Mouse (Mus musculus) E14TG2a.4 (cell line): ENCODE measurements around the gene Barx1.
A peak's percentile ranks its signal among the peaks of the same experiment; 100 is the strongest.

Experiments used
- CTCF ChIP-seq: conservative IDR thresholded peaks from 2 replicates; pipeline ENCODE4 v1.5.1; 2014; ENCODE audit warnings: low read length
- NANOG ChIP-seq: IDR thresholded peaks from 2 replicates; pipeline ENCODE4 v1.6.1; 2014; ENCODE audit warnings: borderline replicate concordance, low read length, mixed read lengths

GRCm38 (mm10) chr13:48650615-48651014 lies 12.2 kb upstream of the Barx1 start:
- TF ChIP-seq CTCF (peak; percentile 83), NANOG (no peak)
